Mouse (Mus musculus): Measurements from ENCODE around the gene Lhfp.

- no peak for TF ChIP-seq POLR2A (IDR thresholded peaks at IDR 0.05; ENCODE audit: insufficient read length, low read depth)
- no peak for TF ChIP-seq USF1 (IDR thresholded peaks at IDR 0.05; ENCODE audit: low read depth)
- no peak for TF ChIP-seq MAX (IDR thresholded peaks at IDR 0.05; ENCODE audit: low read depth)
Measured at GRCm38 (mm10) chr3:53284023-53284422, 242.7 kb downstream of the Lhfp start.

Data from myocyte (in vitro differentiated cells).